Mouse (Mus musculus) hindbrain, embryonic 15.5 days (tissue): Measurements from ENCODE around the gene Vmn1r210. TPM values are rescaled to one million over a fixed set of nuclear protein-coding genes. Genes with fewer than 3 reads are reported as not detected.
"Not testable (repeated sequence)": the region's sequence is repeated elsewhere in the genome, so short reads cannot be mapped to it uniquely, and the experiment has no call there.

Experiments used
- ATAC-seq: fragments of 200-750 bp; cut with Nextera tagmentation; 2 replicates; pipeline ENCODE4 v1.8.0; 2017; ENCODE audit warnings: low read depth, moderate number of reproducible peaks, moderate TSS enrichment; ENCODE audit not compliant: low FRiP score
- H3K27ac ChIP-seq: fragments of 300-500 bp; sonication (generic); replicated peaks from 2 replicates; pipeline ENCODE4 v1.5.1; 2015; ENCODE audit warnings: mild to moderate bottlenecking, inconsistent platforms
- H3K27me3 ChIP-seq: fragments of 300-500 bp; sonication (generic); 2 replicates; pipeline ENCODE4 v1.6.1; 2015; ENCODE audit warnings: control low read depth, inconsistent platforms
- H3K36me3 ChIP-seq: fragments of 300-500 bp; sonication (generic); 2 replicates; pipeline ENCODE4 v1.6.1; 2015; ENCODE audit warnings: control low read depth, inconsistent platforms
- H3K4me1 ChIP-seq: fragments of 300-500 bp; sonication (generic); replicated peaks from 2 replicates; pipeline ENCODE4 v1.6.1; 2015; ENCODE audit warnings: control low read depth, inconsistent platforms
- H3K4me2 ChIP-seq: fragments of 300-500 bp; sonication (generic); 2 replicates; pipeline ENCODE4 v1.6.1; 2015; ENCODE audit warnings: moderate library complexity, mild to moderate bottlenecking, inconsistent platforms
- H3K4me3 ChIP-seq: fragments of 300-500 bp; sonication (generic); 2 replicates; pipeline ENCODE4 v1.5.1; 2015; ENCODE audit warnings: mild to moderate bottlenecking, inconsistent platforms
- H3K9ac ChIP-seq: fragments of 300-500 bp; sonication (generic); 2 replicates; pipeline ENCODE4 v1.6.1; 2015; ENCODE audit warnings: inconsistent platforms
- H3K9me3 ChIP-seq: fragments of 300-500 bp; sonication (generic); 2 replicates; pipeline ENCODE4 v1.6.1; 2016; ENCODE audit warnings: control low read depth, inconsistent platforms
- WGBS: fragments of 180-500 bp; shearing (Covaris S2); methylation state at CpG from one replicate; pipeline ENCODE4 v1.1.7; 2015; 5-methylcytosine and 5-hydroxymethylcytosine counted together
- polyA plus RNA-seq: library from polyadenylated mRNA; unstranded; fragments of >200 nt; fragmentation: Nextera tagmentation; extraction: Ambion mirVana; gene quantifications from 2 replicates; pipeline ENCODE4 v1.2.1, GENCODE M21; 2015

The Vmn1r210 gene
- not detected in 2 replicates for polyA plus RNA-seq

GRCm38 (mm10) chr13:22831248-22831647 lies at the start of gene Vmn1r210:
Gene Vmn1r210 (minus strand): TSS chr13:22831348.
- no peaks in the 10 kb centered on the region for H3K4me1 ChIP-seq
- H3K27me3 ChIP-seq: no peaks in the 10 kb centered on the region
- 76% methylated on average over 4 of the region's 4 CpGs for WGBS
- no peak within 1 kb of the TSS for H3K9ac ChIP-seq
- H3K4me2 ChIP-seq: no peak within 1 kb of the TSS
- no peaks in the 10 kb centered on the region for H3K36me3 ChIP-seq
- H3K9me3 ChIP-seq: no peaks in the 10 kb centered on the region
- ATAC-seq: no peak
- H3K4me3 ChIP-seq: no peak within 1 kb of the TSS
- no peak within 1 kb of the TSS for H3K27ac ChIP-seq

GRCm38 (mm10) chr13:22879257-22879656 lies 48.1 kb upstream of the Vmn1r210 start:
- no peaks in the 10 kb centered on the region for H3K9me3 ChIP-seq
- no peak for ATAC-seq
- no peak overlapping the region for H3K27ac ChIP-seq
- WGBS: 100% methylated on average over 1 of the region's 1 CpGs
- no peaks in the 10 kb centered on the region for H3K4me1 ChIP-seq
- H3K27me3 ChIP-seq: no peaks in the 10 kb centered on the region
- H3K36me3 ChIP-seq: no peaks in the 10 kb centered on the region
- no peak overlapping the region for H3K4me2 ChIP-seq
- no peak overlapping the region for H3K9ac ChIP-seq
- H3K4me3 ChIP-seq: no peak overlapping the region

GRCm38 (mm10) chr13:22857461-22857860 lies 26.3 kb upstream of the Vmn1r210 start, which contains the start of gene Vmn1r211:
Gene Vmn1r211 (minus strand): TSS chr13:22857561.
- Histone ChIP-seq H3K27me3 (no peaks in the 10 kb centered on the region), H3K4me1 (no peaks in the 10 kb centered on the region), H3K9ac (no peak within 1 kb of the TSS), H3K36me3 (no peaks in the 10 kb centered on the region), H3K4me2 (no peak within 1 kb of the TSS), H3K4me3 (no peak within 1 kb of the TSS), H3K9me3 (no peaks in the 10 kb centered on the region), H3K27ac (no peak within 1 kb of the TSS)
- no peak for ATAC-seq
- 88% methylated on average over 1 of the region's 1 CpGs for WGBS

GRCm38 (mm10) chr13:22854760-22855159 lies 23.6 kb upstream of the Vmn1r210 start:
- no peak for ATAC-seq
- Histone ChIP-seq H3K4me2 (no peak overlapping the region), H3K27ac (no peak overlapping the region), H3K9me3 (no peaks in the 10 kb centered on the region), H3K4me1 (no peaks in the 10 kb centered on the region), H3K36me3 (no peaks in the 10 kb centered on the region), H3K27me3 (no peaks in the 10 kb centered on the region), H3K9ac (no peak overlapping the region), H3K4me3 (no peak overlapping the region)
- WGBS: 74% methylated on average over 4 of the region's 4 CpGs

- 87% methylated on average over 1 of the region's 1 CpGs for WGBS
These were observed 15.7 kb upstream of the Vmn1r210 start for GRCm38 (mm10) chr13:22846798-22847197.

GRCm38 (mm10) chr13:22844304-22844703 lies 13.2 kb upstream of the Vmn1r210 start:
- ATAC-seq, H3K4me1 ChIP-seq, H3K9me3 ChIP-seq, H3K27ac ChIP-seq, H3K4me2 ChIP-seq, H3K4me3 ChIP-seq, H3K27me3 ChIP-seq, H3K36me3 ChIP-seq, H3K9ac ChIP-seq: not testable (repeated sequence)
- 33% methylated on average over 3 of the region's 3 CpGs for WGBS

More at GRCm38 (mm10) chr13:22846798-22847197, 15.7 kb upstream of the Vmn1r210 start:
- H3K9me3 ChIP-seq: no peaks in the 10 kb centered on the region
- H3K27me3 ChIP-seq: no peaks in the 10 kb centered on the region
- no peaks in the 10 kb centered on the region for H3K36me3 ChIP-seq
- no peak overlapping the region for H3K27ac ChIP-seq
- no peak overlapping the region for H3K4me3 ChIP-seq
- no peak overlapping the region for H3K4me2 ChIP-seq
- no peaks in the 10 kb centered on the region for H3K4me1 ChIP-seq
- ATAC-seq: no peak
- H3K9ac ChIP-seq: no peak overlapping the region

GRCm38 (mm10) chr13:22829395-22829794 lies 1.8 kb downstream of the Vmn1r210 start:
- peak overlapping the region; percentile 25 for H3K4me2 ChIP-seq
- not testable (repeated sequence) for H3K27me3 ChIP-seq, H3K4me3 ChIP-seq

GRCm38 (mm10) chr13:22821601-22822000 lies 9.5 kb downstream of the Vmn1r210 start:
- not testable (repeated sequence) for H3K4me3 ChIP-seq, H3K9ac ChIP-seq, H3K4me1 ChIP-seq, H3K4me2 ChIP-seq, H3K9me3 ChIP-seq, H3K27ac ChIP-seq, H3K36me3 ChIP-seq, H3K27me3 ChIP-seq, ATAC-seq
- 94% methylated on average over 1 of the region's 1 CpGs for WGBS

More at GRCm38 (mm10) chr13:22829395-22829794, 1.8 kb downstream of the Vmn1r210 start:
- not testable (repeated sequence) for H3K36me3 ChIP-seq, H3K9me3 ChIP-seq, H3K27ac ChIP-seq, H3K4me1 ChIP-seq, ATAC-seq, H3K9ac ChIP-seq
- 35% methylated on average over 7 of the region's 7 CpGs for WGBS

GRCm38 (mm10) chr13:22809582-22809981 lies 21.6 kb downstream of the Vmn1r210 start, which contains the start of gene Vmn1r209:
Gene Vmn1r209 (minus strand): TSS chr13:22809682.
- not testable (repeated sequence) for H3K9ac ChIP-seq, H3K4me2 ChIP-seq, H3K27ac ChIP-seq, H3K27me3 ChIP-seq, H3K9me3 ChIP-seq, ATAC-seq, H3K36me3 ChIP-seq, H3K4me1 ChIP-seq, H3K4me3 ChIP-seq

- ATAC-seq, H3K9ac ChIP-seq, H3K9me3 ChIP-seq, H3K4me1 ChIP-seq, H3K27ac ChIP-seq, H3K27me3 ChIP-seq, H3K36me3 ChIP-seq, H3K4me2 ChIP-seq, H3K4me3 ChIP-seq: not testable (repeated sequence)
- 70% methylated on average over 3 of the region's 3 CpGs for WGBS
These were observed 43.1 kb downstream of the Vmn1r210 start for GRCm38 (mm10) chr13:22788096-22788495.

GRCm38 (mm10) chr13:22784159-22784558 lies 47.0 kb downstream of the Vmn1r210 start:
- H3K9me3 ChIP-seq, H3K4me1 ChIP-seq, H3K4me3 ChIP-seq, H3K4me2 ChIP-seq, H3K27me3 ChIP-seq, H3K36me3 ChIP-seq, H3K27ac ChIP-seq, ATAC-seq, H3K9ac ChIP-seq: not testable (repeated sequence)

GRCm38 (mm10) chr13:22777300-22777699 lies 53.8 kb downstream of the Vmn1r210 start, which contains the start of gene Vmn1r208:
Gene Vmn1r208 (minus strand): TSS chr13:22777400.
- H3K27ac ChIP-seq, ATAC-seq: not testable (repeated sequence)
- no CpG with 5 or more reads among the region's 7 CpGs for WGBS

More at GRCm38 (mm10) chr13:22777300-22777699, 53.8 kb downstream of the Vmn1r210 start, which contains the start of gene Vmn1r208:
- not testable (repeated sequence) for H3K36me3 ChIP-seq, H3K9ac ChIP-seq, H3K27me3 ChIP-seq, H3K4me3 ChIP-seq, H3K9me3 ChIP-seq, H3K4me2 ChIP-seq, H3K4me1 ChIP-seq
